ENCODE assay signal across 22 mouse cellular contexts in genomic region chr17:42090764-42091452, GRCm38 (mm10).
DNase-seq lines count a peak whose midpoint lies in the region; ATAC-seq and TF ChIP-seq lines count a peak whose summit lies in the region.
"Had no signal": no experiment of that assay in that cellular context is flagged by ENCODE, and none has a peak within 500 bp of the region (broad histone marks: within the 10 kb centered on the region; RNA-seq: fewer than 3 reads in every experiment).

No protein-coding gene starts in this region.

- H3K9ac ChIP-seq in kidney, postnatal 0 days (ENCODE audit: low read depth, low read length) = no peak overlapping the region
- H3K9ac ChIP-seq: embryonic facial prominence, embryonic 15.5 days; limb, embryonic 15.5 days had no signal

- no peaks in the 10 kb centered on the region for H3K27me3 ChIP-seq in kidney, postnatal 0 days (ENCODE audit: insufficient read depth, low read length)
- H3K27me3 ChIP-seq: embryonic facial prominence, embryonic 15.5 days; limb, embryonic 15.5 days had no signal

- WGBS in kidney, postnatal 0 days = 77% methylated on average over 2 of the region's 2 CpGs

- no peak overlapping the region for H3K4me2 ChIP-seq in kidney, postnatal 0 days (ENCODE audit: low read length)
- H3K4me2 ChIP-seq: embryonic facial prominence, embryonic 15.5 days; heart, embryonic 11.5 days; limb, embryonic 15.5 days had no signal

- H3K36me3 ChIP-seq in kidney, postnatal 0 days (ENCODE audit: insufficient read depth, low read length) = no peaks in the 10 kb centered on the region
- H3K36me3 ChIP-seq: embryonic facial prominence, embryonic 15.5 days; limb, embryonic 15.5 days had no signal

- no peak overlapping the region for H3K27ac ChIP-seq in kidney, postnatal 0 days
- H3K27ac ChIP-seq: embryonic facial prominence, embryonic 15.5 days; layer of hippocampus, adult 2 months; limb, embryonic 15.5 days had no signal

- H3K4me3 ChIP-seq in kidney, postnatal 0 days (replicated peaks; ENCODE audit: low read depth, low read length) = no peak overlapping the region
- H3K4me3 ChIP-seq: embryonic facial prominence, embryonic 15.5 days; layer of hippocampus, adult 2 months; limb, embryonic 15.5 days; myocyte had no signal

- DNase-seq in cerebellum, adult 9-10 months = peak; percentile 17
- no peak for DNase-seq in cerebellum, adult 8-10 months
- peak; percentile 4 for DNase-seq in kidney, postnatal 0 days (ENCODE audit: low spot score)
- no peak for DNase-seq in kidney, postnatal 14 days
- DNase-seq in 3T3-L1 (ENCODE audit: low read depth, low spot score) = peak; percentile 6
- peak; percentile 68 for DNase-seq in brain, adult 2 months (ENCODE audit: low read depth, low spot score)
- DNase-seq in lung, postnatal 25 days (ENCODE audit: low spot score) = no peak
- DNase-seq in ovary, postnatal 10 days (ENCODE audit: low spot score) = no peak
- DNase-seq: adrenal gland, adult 2 months; B cell, adult 2 months; heart, postnatal 14 days; kidney, adult 18-20 months; kidney, postnatal 10 days; retina, postnatal 1 day; spleen, adult 18-20 months; thymus, postnatal 36 days had no signal

- no peaks in the 10 kb centered on the region for H3K4me1 ChIP-seq in kidney, postnatal 0 days (replicated peaks; ENCODE audit: insufficient read depth, low read length)
- H3K4me1 ChIP-seq: embryonic facial prominence, embryonic 15.5 days; limb, embryonic 15.5 days had no signal

- TF ChIP-seq CTCF in kidney, postnatal 0 days (IDR thresholded peaks at IDR 0.05; ENCODE audit: low read depth) = no peak

- ATAC-seq in kidney, postnatal 0 days (replicated peaks; ENCODE audit: low FRiP score, low read depth) = no peak
- ATAC-seq: lung, postnatal 0 days had no signal

- H3K9me3 ChIP-seq in kidney, postnatal 0 days (replicated peaks; ENCODE audit: low read length) = no peaks in the 10 kb centered on the region
- H3K9me3 ChIP-seq: embryonic facial prominence, embryonic 15.5 days; limb, embryonic 15.5 days had no signal

Comparison
In these comparisons a context has a peak if more than half of its experiments do, and no peak if none do; other contexts are left out.
1. DNase-seq: peak in cerebellum, adult 9-10 months (single experiment), kidney, postnatal 0 days (single experiment), 3T3-L1 (single experiment) and brain, adult 2 months (single experiment); none in cerebellum, adult 8-10 months (single experiment), kidney, postnatal 14 days (single experiment), lung, postnatal 25 days (single experiment) and ovary, postnatal 10 days (single experiment).